Mouse (Mus musculus): ENCODE measurements around the gene Slc38a8.

GRCm38 (mm10) chr8:119440250-119440951 lies 61.1 kb downstream of the Slc38a8 start:
- TF ChIP-seq E2F4 (IDR thresholded peaks at IDR 0.05; ENCODE audit: insufficient read depth): no peak
- TF ChIP-seq POLR2A (IDR thresholded peaks at IDR 0.05; ENCODE audit: insufficient read length, low read depth): peak; percentile 17
- TF ChIP-seq USF1 (IDR thresholded peaks at IDR 0.05; ENCODE audit: low read depth): no peak
- no peak for TF ChIP-seq MYOG (IDR thresholded peaks at IDR 0.05; ENCODE audit: control insufficient read depth in 1 of 3, insufficient read depth in 1 of 3, insufficient read length in 2 of 3, low read depth in 2 of 3)
- no peak for TF ChIP-seq SRF (IDR thresholded peaks at IDR 0.05; ENCODE audit: control insufficient read depth, insufficient read length, low read depth)
- no peak for TF ChIP-seq CEBPB (IDR thresholded peaks at IDR 0.05; ENCODE audit: insufficient read depth, poor library complexity, severe bottlenecking)
- TF ChIP-seq MAX (IDR thresholded peaks at IDR 0.05; ENCODE audit: low read depth): no peak

Data from myocyte (in vitro differentiated cells).